Mouse (Mus musculus) liver, adult (tissue): ENCODE measurements around the gene Pias3.

Experiments
- GATA4 ChIP-seq: IDR thresholded peaks from 2 replicates; pipeline ENCODE4 v1.6.1; 2014; ENCODE audit warnings: mild to moderate bottlenecking, low read length; ENCODE audit not compliant: insufficient replicate concordance

Pias3 gene

DNA sequence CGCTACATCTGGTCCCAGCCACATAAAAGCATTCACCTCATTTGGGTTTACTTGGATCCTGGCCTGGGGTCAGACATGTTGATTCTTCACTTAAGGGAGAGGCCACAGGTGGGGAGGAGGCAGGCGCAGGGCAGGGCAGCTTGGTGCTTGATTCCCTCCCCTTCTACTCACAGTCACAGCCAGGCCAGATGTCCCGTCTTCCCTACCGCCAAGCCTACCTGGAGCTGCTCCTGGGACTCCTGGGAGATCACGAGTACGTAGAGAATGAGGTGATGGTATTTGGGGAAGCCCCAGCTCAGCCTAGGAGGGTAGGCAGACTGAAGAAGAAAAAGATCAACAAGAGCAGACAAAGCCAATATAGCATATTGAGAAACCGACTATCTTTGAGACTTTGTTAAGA is 10.8 kb downstream of the Pias3 start:
- no peak for TF ChIP-seq GATA4

DNA sequence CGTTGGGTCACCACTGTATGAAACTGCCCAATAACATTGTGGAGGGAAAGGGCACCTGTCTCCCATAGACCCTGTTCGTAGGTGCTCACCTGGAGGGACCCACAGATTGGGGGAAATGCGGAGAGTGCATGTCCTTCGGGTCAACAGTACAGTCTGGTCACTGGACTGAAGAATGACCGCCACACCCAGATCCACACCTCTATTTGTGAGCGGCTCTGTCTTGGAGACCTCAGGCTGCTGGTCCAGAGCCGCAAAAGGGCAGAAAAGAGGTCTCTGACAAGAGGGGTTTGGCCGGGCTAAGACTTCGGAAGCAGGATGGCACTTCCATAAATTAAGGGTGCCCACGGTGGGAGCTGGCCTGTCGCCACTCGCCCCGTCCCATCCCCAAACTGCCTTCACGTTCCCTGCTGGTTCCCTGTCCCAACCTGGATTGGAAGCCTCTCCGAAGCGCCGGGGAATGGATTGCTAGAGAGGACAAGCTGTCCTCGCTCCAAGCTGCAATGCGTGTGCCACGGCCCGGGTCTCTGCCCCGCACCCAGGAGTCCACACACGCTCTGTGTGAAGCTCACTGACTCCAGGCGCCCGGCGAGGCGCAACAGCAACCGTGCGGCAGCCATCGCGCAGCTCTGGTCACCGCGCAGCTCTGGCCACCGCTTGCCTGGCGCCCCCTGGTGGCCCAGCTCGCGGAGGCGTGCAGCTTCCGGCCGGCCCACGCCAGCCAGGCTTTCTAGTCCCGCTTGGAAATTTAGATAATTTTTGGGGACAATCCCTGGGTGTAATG is 11.9 kb downstream of the Pias3 start, which contains the start of gene Nudt17:
Gene Nudt17, minus strand, starts transcription at position 660 of the 781 bp plus-strand sequence.
- TF ChIP-seq GATA4, result no peak

GRCm38 (mm10) chr3:96708684-96709064 is 12.5 kb downstream of the Pias3 start:
- no peak for TF ChIP-seq GATA4

GRCm38 (mm10) chr3:96714286-96714685 is 18.1 kb downstream of the Pias3 start:
- TF ChIP-seq GATA4, result no peak

DNA sequence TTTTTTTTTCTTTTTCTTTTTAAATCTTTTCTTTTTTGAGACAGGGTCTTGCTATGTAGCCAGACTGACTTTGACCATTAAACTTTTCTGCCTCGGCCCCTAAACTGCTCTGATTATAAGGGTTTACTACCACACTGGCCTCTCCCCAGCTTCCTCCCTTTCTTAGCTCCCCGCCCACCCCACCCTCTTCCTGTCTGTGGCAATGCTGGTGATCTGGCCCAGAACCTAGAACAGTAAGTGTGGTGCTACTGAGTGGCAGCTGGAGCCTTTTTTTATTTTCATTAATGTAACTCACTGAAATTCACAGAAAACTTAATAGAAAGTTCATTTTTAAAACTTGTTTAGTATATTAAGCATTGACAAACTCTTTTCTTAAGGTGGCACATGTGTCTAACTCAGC is 19.7 kb downstream of the Pias3 start:
- no peak for TF ChIP-seq GATA4

- TF ChIP-seq GATA4, result no peak
Measured at GRCm38 (mm10) chr3:96719173-96719572, 23.0 kb downstream of the Pias3 start.

GRCm38 (mm10) chr3:96727343-96727827 is 31.2 kb downstream of the Pias3 start, which contains the start of the genes Polr3c and Rnf115:
Gene Polr3c (minus strand): TSS chr3:96727628.
Gene Rnf115 (plus strand): TSS chr3:96727664.
- peak; percentile 16; the same call in 1 of the 2 replicates for TF ChIP-seq GATA4

GRCm38 (mm10) chr3:96727828-96728633 is 31.8 kb downstream of the Pias3 start:
- TF ChIP-seq GATA4, result 0 out of 2 replicates have a peak, but pooled peaks have one; percentile 29

- TF ChIP-seq GATA4, result no peak
Measured at GRCm38 (mm10) chr3:96728634-96729402, 32.6 kb downstream of the Pias3 start.

GRCm38 (mm10) chr3:96729403-96729784 is 33.2 kb downstream of the Pias3 start:
- TF ChIP-seq GATA4, result no peak

GRCm38 (mm10) chr3:96730785-96731184 is 34.6 kb downstream of the Pias3 start:
- no peak for TF ChIP-seq GATA4

GRCm38 (mm10) chr3:96733984-96734383 is 37.8 kb downstream of the Pias3 start:
- TF ChIP-seq GATA4, result no peak

DNA sequence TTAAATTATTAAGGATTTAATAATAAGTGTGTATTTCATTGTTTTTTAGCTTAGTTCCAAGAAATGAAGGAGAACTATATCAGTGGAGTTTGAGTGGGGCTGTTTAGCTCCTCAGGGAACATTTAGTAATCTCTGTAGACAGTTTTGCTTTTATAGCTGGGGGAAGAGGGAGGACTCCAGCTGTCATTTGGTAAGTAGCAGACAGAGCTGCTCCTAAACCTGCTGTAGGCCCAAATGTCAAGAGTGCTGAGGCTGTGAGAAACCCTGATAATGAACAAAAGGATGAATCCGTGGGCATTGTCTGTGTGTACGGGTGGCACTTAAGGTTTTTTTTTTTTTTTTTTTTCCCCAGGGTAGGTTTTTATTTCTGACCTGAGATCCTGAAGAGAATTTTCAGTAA is 39.0 kb downstream of the Pias3 start:
- TF ChIP-seq GATA4, result no peak

DNA sequence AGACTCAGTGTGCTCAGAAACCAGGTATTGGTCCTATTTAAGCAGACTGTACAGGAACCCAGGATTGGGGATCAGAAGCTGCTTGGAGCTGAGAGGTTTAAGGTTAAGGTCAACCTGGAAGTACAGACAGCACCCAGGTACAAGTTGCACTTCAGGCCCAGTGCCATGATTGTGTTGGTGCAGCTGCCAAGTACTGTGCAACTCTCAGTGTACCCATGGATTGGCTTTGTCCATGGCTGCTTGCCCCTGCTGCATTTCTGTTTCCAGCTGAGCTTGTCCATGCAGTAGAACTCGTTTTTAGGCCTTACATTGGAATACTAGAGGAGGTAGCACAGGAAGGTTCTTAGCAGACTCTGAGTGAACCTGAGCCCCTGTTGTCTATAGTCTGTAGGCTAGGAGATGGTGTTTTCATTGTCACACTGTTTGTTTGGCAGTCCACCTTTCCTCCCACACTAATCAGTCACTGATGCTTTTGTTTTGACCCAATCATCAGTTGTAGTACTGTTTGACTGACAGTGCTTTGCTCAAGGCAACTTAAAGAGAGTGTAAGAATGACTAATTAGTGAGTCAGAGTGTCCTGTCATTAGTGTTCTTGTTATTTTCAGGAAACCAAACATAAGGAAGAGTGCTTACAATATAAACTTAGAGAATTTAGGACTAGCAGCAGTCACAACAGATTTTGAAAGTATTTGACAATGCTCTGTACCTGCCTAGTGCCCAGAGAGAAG is 41.0 kb downstream of the Pias3 start:
- TF ChIP-seq GATA4, result no peak
